Mouse (Mus musculus) limb, embryonic 14.5 days (tissue): Measurements from ENCODE around the gene R3hdm1. TPM values are rescaled to one million over a fixed set of nuclear protein-coding genes. Genes with fewer than 3 reads are reported as not detected.
A peak's percentile ranks its signal among the peaks of the same experiment; 100 is the strongest.
"Not testable (repeated sequence)": the region's sequence is repeated elsewhere in the genome, so short reads cannot be mapped to it uniquely, and the experiment has no call there.

Experiments
- ATAC-seq: fragments of 200-750 bp; cut with Nextera tagmentation; 2 replicates; pipeline ENCODE4 v1.8.0; 2017; ENCODE audit warnings: low read depth, moderate number of reproducible peaks, moderate TSS enrichment; ENCODE audit not compliant: low FRiP score
- DNase-seq: peaks from one replicate; pipeline ENCODE4 v3.0.0-alpha.2; 2015; ENCODE audit warnings: low spot score
- H3K27ac ChIP-seq: fragments of 300-500 bp; sonication (generic); replicated peaks from 2 replicates; pipeline ENCODE4 v1.5.1; 2014; ENCODE audit warnings: low read depth, mild to moderate bottlenecking, low read length, moderate library complexity, mixed read lengths
- H3K27me3 ChIP-seq: fragments of 300-500 bp; sonication (generic); 2 replicates; pipeline ENCODE4 v1.6.1; 2014; ENCODE audit warnings: low read length, mixed read lengths; ENCODE audit not compliant: control insufficient read depth, insufficient read depth
- H3K36me3 ChIP-seq: fragments of 300-500 bp; sonication (generic); 2 replicates; pipeline ENCODE4 v1.6.1; 2014; ENCODE audit warnings: mild to moderate bottlenecking, low read length, moderate library complexity, mixed read lengths; ENCODE audit not compliant: control insufficient read depth, insufficient read depth
- H3K4me1 ChIP-seq: fragments of 300-500 bp; sonication (generic); 2 replicates; pipeline ENCODE4 v1.6.1; 2014; ENCODE audit warnings: antibody characterized with exemption, low read length, mixed read lengths; ENCODE audit not compliant: control insufficient read depth, insufficient read depth
- H3K4me2 ChIP-seq: fragments of 300-500 bp; sonication (generic); replicated peaks from 2 replicates; pipeline ENCODE4 v1.6.1; 2014; ENCODE audit warnings: low read depth, mild to moderate bottlenecking, low read length, moderate library complexity; ENCODE audit not compliant: severe bottlenecking
- H3K4me3 ChIP-seq: fragments of 300-500 bp; sonication (generic); replicated peaks from 2 replicates; pipeline ENCODE4 v1.5.1; 2014; ENCODE audit warnings: low read length
- H3K9ac ChIP-seq: fragments of 300-500 bp; sonication (generic); 2 replicates; pipeline ENCODE4 v1.6.1; 2014; ENCODE audit warnings: mild to moderate bottlenecking, low read depth, low read length, moderate library complexity; ENCODE audit not compliant: severe bottlenecking
- H3K9me3 ChIP-seq: fragments of 300-500 bp; sonication (generic); 2 replicates; pipeline ENCODE4 v1.6.1; 2016; ENCODE audit warnings: low read length; ENCODE audit not compliant: control insufficient read depth
- POLR2A ChIP-seq: fragments of 200-500 bp; IDR thresholded peaks from 2 replicates; pipeline ENCODE4 v1.8.0; 2012; ENCODE audit warnings: inconsistent platforms, mild to moderate bottlenecking, moderate library complexity, borderline replicate concordance; ENCODE audit not compliant: insufficient read depth, insufficient read length; ENCODE audit errors: extremely low read depth
- WGBS: fragments of 180-500 bp; shearing (Covaris S2); extraction: QIAGEN DNeasy Blood & Tissue Kit; methylation state at CpG from one replicate; pipeline ENCODE4 v1.1.7; 2014; 5-methylcytosine and 5-hydroxymethylcytosine counted together
- polyA plus RNA-seq, 2 experiments: library from polyadenylated mRNA; depleted of rRNA in 1 of 2; stranded (reverse) in 1 of 2; unstranded in 1 of 2; fragments of >200 nt; fragmentation: Nextera tagmentation in 1 of 2; extraction: Ambion mirVana in 1 of 2; gene quantifications; 2 replicates each; pipeline versions ENCODE4 v1.2.1 to v1.2.3; 2012 to 2014

Gene R3hdm1
- polyA plus RNA-seq, 2 experiments: 66.2 to 73.2 TPM

DNA sequence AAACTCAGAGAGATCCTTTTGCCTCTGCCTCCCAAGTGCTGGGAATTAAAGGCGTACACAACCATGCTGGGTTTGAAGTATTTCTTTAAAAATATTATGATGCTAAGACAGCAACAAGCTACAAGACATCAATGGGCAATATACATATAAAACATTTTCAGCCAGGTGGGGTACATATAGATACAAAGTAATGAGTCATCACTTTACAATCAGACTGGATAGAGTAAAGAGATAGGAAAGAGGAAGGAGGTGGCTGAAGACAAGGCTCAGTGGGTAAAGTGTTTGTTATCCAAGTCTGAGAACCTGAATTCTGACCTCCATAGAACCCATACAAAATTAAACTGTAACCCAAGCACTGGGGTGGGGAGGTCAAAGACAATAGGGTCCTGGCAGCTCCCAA is 4.8 kb upstream of the R3hdm1 start:
- Histone ChIP-seq H3K4me3 (no peak overlapping the region), H3K9me3 (no peaks in the 10 kb centered on the region), H3K27me3 (no peaks in the 10 kb centered on the region), H3K4me1 (peaks cover 2% of the 10 kb centered on the region; the same call in 1 of the 2 replicates), H3K27ac (no peak overlapping the region), H3K36me3 (no peaks in the 10 kb centered on the region), H3K4me2 (no peak overlapping the region), H3K9ac (no peak overlapping the region)
- no peak for TF ChIP-seq POLR2A
- ATAC-seq: no peak
- 100% methylated on average over 1 of the region's 1 CpGs for WGBS
- DNase-seq: no peak

DNA sequence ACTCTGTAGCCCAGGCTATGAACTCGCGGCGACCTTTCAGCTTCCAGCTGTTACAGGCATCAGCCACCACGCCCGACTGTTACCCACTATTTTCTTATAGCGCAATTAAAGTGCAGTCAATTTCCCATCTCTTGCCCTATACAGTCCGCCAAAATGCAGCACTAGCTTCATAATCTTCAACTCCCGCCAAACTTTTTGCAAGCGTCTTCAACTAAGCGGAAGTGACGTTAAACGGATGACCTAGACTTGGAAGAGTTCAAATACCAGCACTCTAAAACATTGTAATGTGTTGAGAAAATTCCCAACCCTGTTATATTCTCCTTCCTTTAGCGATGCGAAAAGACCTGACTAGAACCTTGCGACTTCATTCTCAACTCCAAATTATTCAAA is 855 bp upstream of the R3hdm1 start:
- DNase-seq (peak; percentile 86), ATAC-seq (peak; percentile 36)
- H3K4me2 ChIP-seq: peak overlapping the region; percentile 52
- no peaks in the 10 kb centered on the region for H3K9me3 ChIP-seq
- no peaks in the 10 kb centered on the region for H3K27me3 ChIP-seq
- peak overlapping the region; percentile 46 for H3K9ac ChIP-seq
- no peaks in the 10 kb centered on the region for H3K36me3 ChIP-seq
- H3K27ac ChIP-seq: peak overlapping the region; percentile 75
- TF ChIP-seq POLR2A: no peak
- 0% methylated on average over 15 of the region's 15 CpGs for WGBS
- H3K4me3 ChIP-seq: peak overlapping the region; percentile 88
- H3K4me1 ChIP-seq: peaks cover 8% of the 10 kb centered on the region

DNA sequence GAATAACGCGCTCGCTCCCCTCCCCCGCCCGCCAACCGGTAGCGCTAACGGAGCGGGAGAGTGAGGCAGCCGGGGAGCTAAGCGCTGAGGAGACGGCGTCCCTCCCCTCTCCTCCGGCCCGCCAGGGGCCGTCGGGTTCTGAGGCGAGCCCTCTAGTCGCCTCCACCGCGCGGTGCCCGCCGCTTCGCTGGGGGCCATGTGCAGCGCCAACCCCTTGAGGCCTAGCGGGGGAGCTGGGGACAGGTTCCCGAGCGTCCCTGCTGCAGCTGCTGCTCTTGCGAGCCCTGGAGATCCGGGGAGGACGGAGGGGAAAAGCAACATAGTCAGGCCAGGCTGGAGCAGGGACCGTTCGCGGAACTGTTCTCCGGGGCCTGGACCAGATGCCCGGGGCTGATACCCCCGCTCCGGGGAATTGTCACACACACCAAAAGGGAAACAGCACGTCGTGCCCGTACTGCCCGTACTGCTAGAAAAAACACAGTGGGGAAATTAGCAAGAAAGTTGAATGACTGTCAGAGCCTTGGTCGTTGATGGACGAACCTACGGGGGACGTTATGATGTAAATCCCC is 503 bp downstream of the R3hdm1 start:
- Histone ChIP-seq H3K27me3 (no peaks in the 10 kb centered on the region), H3K4me3 (peak overlapping the region; percentile 88), H3K9ac (peak overlapping the region; percentile 78), H3K9me3 (no peaks in the 10 kb centered on the region), H3K4me2 (peak overlapping the region; percentile 75), H3K36me3 (no peaks in the 10 kb centered on the region), H3K4me1 (peaks cover 8% of the 10 kb centered on the region), H3K27ac (peak overlapping the region; percentile 87)
- DNase-seq (peak; percentile 33), ATAC-seq (peak; percentile 28)
- no peak for TF ChIP-seq POLR2A
- WGBS: 0% methylated on average over 38 of the region's 47 CpGs

DNA sequence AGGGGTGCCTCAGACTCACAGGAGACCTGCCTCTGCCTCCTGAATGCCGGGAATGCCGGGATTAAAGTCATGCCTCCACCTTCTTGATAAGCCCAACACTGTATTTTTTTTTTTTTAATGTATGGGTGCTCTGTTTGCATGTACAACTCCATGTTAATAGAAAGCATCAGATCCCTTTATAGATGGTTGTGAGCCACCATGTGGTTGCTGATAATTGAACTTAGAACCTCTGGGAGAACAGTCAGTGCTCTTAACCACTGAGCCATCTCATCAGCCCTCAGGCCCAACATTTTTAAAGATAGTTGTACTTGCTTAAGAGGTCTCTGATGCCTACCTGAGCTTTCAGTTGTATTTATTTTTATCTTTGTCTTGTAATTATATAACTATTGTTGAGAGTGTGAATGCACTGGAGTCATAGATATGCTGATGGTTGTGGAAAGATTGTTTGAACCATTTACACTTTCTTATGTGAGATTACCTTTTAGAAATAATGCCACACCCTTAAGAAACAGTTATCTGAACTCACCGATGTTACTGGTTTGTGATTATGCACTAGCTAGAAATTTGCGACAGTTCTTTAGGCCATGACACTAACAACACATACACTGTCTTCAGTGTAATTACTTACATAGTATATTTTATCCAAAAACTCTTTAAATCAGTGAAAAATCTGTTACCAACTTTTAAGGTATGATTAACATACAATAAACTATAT is 18.0 kb downstream of the R3hdm1 start:
- 94% methylated on average over 4 of the region's 4 CpGs for WGBS
- Histone ChIP-seq H3K9ac (no peak overlapping the region), H3K4me3 (no peak overlapping the region), H3K9me3 (no peaks in the 10 kb centered on the region), H3K36me3 (no peaks in the 10 kb centered on the region), H3K4me2 (no peak overlapping the region), H3K27ac (no peak overlapping the region), H3K4me1 (no peaks in the 10 kb centered on the region), H3K27me3 (no peaks in the 10 kb centered on the region)
- DNase-seq: no peak
- TF ChIP-seq POLR2A: no peak
- no peak for ATAC-seq

DNA sequence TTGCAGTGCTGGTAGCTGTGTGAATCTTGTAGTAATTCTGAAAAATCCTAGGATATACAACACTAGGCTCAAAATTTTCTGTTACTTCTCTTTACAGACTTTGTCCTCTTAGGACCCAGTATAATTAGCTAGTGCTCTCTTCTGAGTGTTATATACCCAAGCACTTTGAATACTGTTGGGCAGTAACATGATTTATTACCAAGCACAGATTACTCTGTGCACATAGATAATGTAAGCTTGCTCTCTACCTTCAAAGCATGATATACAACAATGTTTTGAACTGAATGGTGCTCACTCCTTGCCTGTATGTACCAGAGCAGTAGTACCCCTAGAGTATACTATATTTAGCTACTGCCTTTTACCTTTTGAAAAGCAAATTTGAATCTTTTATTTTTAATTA is 33.1 kb downstream of the R3hdm1 start:
- not testable (repeated sequence) for H3K27me3 ChIP-seq, DNase-seq, H3K4me1 ChIP-seq, H3K4me2 ChIP-seq, H3K4me3 ChIP-seq, H3K9ac ChIP-seq, H3K27ac ChIP-seq, H3K9me3 ChIP-seq, ATAC-seq, H3K36me3 ChIP-seq
